Mouse (Mus musculus) adrenal gland, postnatal 4 days (tissue): ENCODE data around the gene Pon1. TPM values are rescaled to one million over a fixed set of nuclear protein-coding genes. Genes with fewer than 3 reads are reported as not detected.

ENCODE experiments used
- DNase-seq, 2 experiments: peaks; one replicate each; pipeline ENCODE4 v3.0.0; 2021 to 2022; ENCODE audit warnings: low spot score in 2 of 2, mixed read lengths in 2 of 2
- total RNA-seq, 2 experiments: library from RNA; stranded (reverse); gene quantifications; 2 replicates each; pipeline ENCODE4 v1.2.3; 2021

Gene Pon1
- total RNA-seq, 2 experiments from 2014 or later, result 1.7 to 35.3 TPM

DNA sequence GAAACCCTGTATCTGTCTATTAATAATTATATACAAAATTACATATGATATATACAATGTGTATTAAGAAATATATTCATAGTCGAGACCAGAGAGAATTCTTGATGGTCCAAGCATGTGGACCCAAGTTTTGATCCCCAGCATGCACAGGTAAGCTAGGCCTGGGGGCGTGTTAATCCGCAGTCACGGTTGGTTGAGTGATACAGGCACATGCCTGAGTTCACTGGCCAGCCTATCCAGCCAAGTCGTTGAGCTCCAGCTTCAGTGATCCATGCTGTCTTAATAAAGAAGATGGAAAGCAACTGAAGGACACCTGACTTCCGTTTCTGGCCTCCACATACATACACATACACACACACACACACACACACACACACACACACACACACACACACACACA, 57.7 kb downstream of the Pon1 start:
- DNase-seq, result no peak

DNA sequence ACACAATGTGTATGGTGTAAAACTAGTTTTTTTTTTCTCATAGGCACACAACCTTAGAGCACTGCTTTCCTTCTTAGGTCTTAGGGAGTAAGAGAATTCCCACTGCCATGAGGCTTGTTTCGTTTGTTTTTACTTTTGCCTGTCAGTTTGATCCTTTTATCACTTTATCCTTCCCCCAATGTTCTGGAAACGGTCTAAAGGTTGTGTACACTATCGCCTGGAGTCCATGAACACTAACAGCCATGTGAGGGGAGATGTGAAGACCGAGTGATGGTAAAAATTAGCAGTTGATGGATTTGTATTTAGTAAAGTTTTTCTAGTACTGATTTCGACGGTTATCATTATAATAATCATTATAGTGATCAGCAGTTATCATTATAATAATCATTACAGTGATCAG, 58.8 kb downstream of the Pon1 start:
- DNase-seq, result no peak

DNA sequence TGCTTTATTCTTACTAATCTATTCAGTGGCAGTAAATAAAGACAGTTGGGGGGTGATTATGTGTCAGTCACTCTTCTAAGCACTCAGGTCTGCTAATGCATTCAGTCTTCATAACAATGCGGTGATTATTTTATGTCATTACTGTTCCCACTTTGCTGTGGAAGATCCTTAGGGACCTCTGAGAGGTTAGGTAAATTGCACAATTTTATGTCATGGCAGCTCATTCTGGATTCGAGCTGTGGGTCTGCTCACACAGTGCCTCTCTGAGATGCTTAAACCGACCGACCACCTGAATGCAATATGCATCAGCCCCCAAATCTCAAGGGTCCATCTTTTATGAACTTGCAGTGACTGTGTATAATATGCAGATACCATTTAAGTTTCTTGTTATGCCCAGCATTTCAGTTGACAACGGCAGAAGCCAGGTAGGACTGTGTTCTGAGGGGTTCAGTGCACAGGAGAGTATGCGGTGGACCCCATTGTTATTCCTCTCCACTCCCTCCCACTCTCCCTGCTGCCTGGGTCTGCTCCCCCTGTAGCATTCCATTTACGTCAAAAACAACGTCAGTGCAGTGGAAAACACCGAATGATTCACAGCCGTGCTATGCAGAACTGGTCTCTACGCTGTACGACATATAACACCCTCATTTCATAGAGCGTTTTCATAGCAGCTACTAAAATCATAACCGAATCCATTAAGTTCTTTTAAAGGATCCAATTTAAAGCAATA, 64.2 kb downstream of the Pon1 start:
- no peak for DNase-seq

DNA sequence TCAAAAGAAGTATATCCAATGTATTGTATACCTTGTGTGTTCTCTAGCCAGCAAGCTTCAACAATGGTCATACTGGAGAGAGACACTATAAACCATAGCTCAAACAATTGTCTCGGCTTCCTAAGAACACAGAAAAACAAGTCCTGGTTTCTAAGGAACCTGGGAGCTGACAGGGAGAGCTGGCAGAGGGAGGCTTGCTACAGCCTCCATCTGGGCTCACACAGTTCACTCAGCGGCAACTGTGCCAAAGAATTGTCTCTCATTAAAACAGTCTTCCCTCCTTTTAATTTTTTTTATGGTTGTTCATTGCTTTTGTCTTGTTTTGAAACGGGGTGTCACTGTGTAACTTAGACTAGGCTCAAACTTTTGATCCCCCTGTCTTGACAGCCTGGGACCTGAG, 73.5 kb downstream of the Pon1 start:
- no peak for DNase-seq

DNA sequence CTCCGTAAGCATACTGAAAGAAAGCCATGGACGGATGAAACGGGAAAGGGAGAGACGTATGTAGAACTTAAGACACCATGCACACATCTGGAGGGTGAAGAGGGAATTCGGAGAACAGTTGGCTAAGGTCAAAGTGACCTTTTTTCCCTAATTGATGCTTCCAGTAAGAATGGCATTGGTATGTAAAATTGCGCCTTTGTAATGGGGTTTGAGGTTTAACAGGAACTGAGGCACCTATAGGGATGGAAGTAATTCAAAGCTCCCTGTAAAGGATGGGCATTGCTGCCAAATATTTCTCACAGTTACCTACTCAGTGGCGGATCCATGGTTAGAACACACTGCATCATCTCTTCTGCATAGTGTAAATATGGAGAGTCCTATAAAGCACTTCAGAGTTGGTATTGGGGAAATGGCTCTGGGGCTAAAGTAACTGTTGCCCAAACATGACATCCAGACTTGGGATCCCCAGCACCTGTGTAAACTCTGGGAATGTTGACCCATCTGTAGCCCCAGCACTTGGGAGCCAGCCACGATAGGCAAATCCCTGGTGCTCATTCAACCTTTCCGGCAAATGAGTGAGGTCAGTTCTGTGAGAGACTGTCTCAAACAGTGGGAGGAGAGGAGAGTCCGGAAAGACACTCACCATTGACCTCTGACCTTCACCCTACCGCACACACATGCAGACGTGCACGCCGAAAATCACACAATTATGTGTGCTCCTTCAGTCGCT, 74.4 kb downstream of the Pon1 start:
- DNase-seq, result no peak

Other genes with a start within 250 kb of the Pon1 start
- 10 to 100 TPM; 71.9 to 76.9 TPM for gene Pon3, start 62.3 kb upstream of the Pon1 start, total RNA-seq
- 10 to 100 TPM; 35.9 to 38.1 TPM for gene Pon2, start 104.5 kb upstream of the Pon1 start, total RNA-seq
- 10 to 100 TPM; 12.2 to 12.4 TPM for gene Asb4, start 189.4 kb upstream of the Pon1 start, total RNA-seq